Mouse (Mus musculus) macrophage (primary cell): ENCODE results near the gene Olfr1490. TPM values are rescaled to one million over a fixed set of nuclear protein-coding genes. Genes with fewer than 3 reads are reported as not detected.
"Not testable (repeated sequence)": the region's sequence is repeated elsewhere in the genome, so short reads cannot be mapped to it uniquely, and the experiment has no call there.

Experiments used
- H3K27ac ChIP-seq: fragments of 350-480 bp; formaldehyde crosslinking; 2 replicates; pipeline ENCODE4 v1.9.0; 2021
- H3K36me3 ChIP-seq: fragments of 350-480 bp; formaldehyde crosslinking; 2 replicates; pipeline ENCODE4 v1.9.0; 2021; ENCODE audit errors: inconsistent target
- H3K4me3 ChIP-seq: fragments of 350-480 bp; formaldehyde crosslinking; 2 replicates; pipeline ENCODE4 v1.9.0; 2021; ENCODE audit errors: inconsistent target
- H3K79me2 ChIP-seq: fragments of 350-480 bp; formaldehyde crosslinking; 2 replicates; pipeline ENCODE4 v1.9.0; 2021; ENCODE audit errors: inconsistent target
- WGBS: methylation state at CpG from one replicate; pipeline ENCODE4 v1.1.7; 2026; ENCODE audit warnings: inconsistent platforms; ENCODE audit not compliant: missing documents; 5-methylcytosine and 5-hydroxymethylcytosine counted together
- polyA plus RNA-seq: library from polyadenylated mRNA; stranded (reverse); fragments of 250-400 nt; gene quantifications from 3 replicates; pipeline ENCODE4 v1.2.4, GENCODE M21; 2018; ENCODE audit warnings: inconsistent platforms
- total RNA-seq, 78 experiments: library from RNA; depleted of rRNA; stranded (reverse); fragments of 250-400 nt; gene quantifications; 1 replicate in 9 of 78; 2 replicates in 24 of 78; 3 replicates in 43 of 78; 4 replicates in 2 of 78; pipeline ENCODE4 v1.2.4; 2018; ENCODE audit warnings: inconsistent platforms in 56 of 78

The Olfr1490 gene
- not detected for total RNA-seq (2018; cell fraction: chromatin; rRNA removed)
- not detected for total RNA-seq (2018; cell fraction: cytosol; rRNA removed)
- total RNA-seq (2018; cell fraction: nucleus; rRNA removed): not detected
- polyA plus RNA-seq: not detected in 3 replicates

- 77% methylated on average over 1 of the region's 1 CpGs for WGBS
Observed at GRCm38 (mm10) chr19:13650791-13651190, at the start of gene Olfr1490. TSS of gene Olfr1490 (plus strand) at chr19:13651091.

DNA sequence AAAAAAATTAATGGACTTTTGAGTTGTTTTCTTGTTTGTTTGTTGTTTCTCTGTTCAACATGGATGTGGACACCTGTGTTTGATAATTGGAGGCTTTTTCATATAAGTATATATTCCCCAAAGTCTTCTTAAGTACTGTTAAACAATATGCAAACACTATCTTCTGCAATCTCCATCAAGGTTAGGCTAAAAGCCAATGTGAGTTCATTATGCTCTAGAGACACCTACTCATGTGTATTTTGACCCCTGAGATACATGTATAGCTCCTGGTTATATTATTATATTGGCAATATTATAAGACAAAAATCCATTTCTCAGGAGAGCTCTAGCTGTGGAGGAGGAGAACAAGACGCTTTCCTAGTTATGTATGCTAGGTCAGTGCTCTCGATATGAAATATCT lies 33.8 kb upstream of the Olfr1490 start, which contains the start of gene Olfr1487:
Gene Olfr1487 (plus strand): TSS at position 301 of the 400 bp plus-strand sequence.
- not testable (repeated sequence) for H3K36me3 ChIP-seq, H3K27ac ChIP-seq, H3K4me3 ChIP-seq, H3K79me2 ChIP-seq
- WGBS: no CpG with 5 or more reads among the region's 2 CpGs

More at GRCm38 (mm10) chr19:13650791-13651190, at the start of gene Olfr1490:
- Histone ChIP-seq H3K27ac (no peak within 1 kb of the TSS), H3K79me2 (no peaks in the 10 kb centered on the region), H3K36me3 (no peaks in the 10 kb centered on the region), H3K4me3 (no peak within 1 kb of the TSS)

DNA sequence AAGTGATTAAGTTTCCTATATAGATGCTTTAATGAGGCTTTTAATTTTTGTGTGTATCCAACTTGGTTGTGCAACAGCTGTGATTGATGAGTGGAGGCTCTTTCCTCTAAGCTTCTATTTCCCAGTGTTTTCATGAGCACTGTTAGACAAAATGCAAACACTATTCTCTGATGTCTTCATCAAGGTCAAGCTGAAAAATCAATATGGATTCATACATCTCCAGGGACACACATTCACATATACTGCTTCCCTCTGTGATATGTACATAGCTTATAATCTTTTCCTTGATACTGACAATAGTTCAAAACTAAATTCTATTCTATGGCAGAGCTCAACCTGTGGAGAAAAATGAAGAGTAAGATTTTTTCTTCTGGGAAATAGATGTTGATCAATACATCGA lies 19.6 kb upstream of the Olfr1490 start, which contains the start of gene Olfr1489:
Gene Olfr1489 (plus strand): TSS at position 301 of the 400 bp plus-strand sequence.
- no peaks in the 10 kb centered on the region for H3K36me3 ChIP-seq
- no peak within 1 kb of the TSS for H3K27ac ChIP-seq
- 85% methylated on average over 1 of the region's 1 CpGs for WGBS
- H3K79me2 ChIP-seq: no peaks in the 10 kb centered on the region
- no peak within 1 kb of the TSS for H3K4me3 ChIP-seq

GRCm38 (mm10) chr19:13696968-13697367 lies 46.1 kb downstream of the Olfr1490 start, which contains the start of gene Olfr1491:
TSS of gene Olfr1491 (plus strand) at chr19:13697268.
- H3K27ac ChIP-seq: no peak within 1 kb of the TSS
- H3K4me3 ChIP-seq: no peak within 1 kb of the TSS
- H3K79me2 ChIP-seq: no peaks in the 10 kb centered on the region
- WGBS: 59% methylated on average over 3 of the region's 3 CpGs
- H3K36me3 ChIP-seq: no peaks in the 10 kb centered on the region

Other genes with a start within 250 kb of the Olfr1490 start
- gene Olfr1469, start 243.2 kb upstream of the Olfr1490 start, polyA plus RNA-seq: not detected in 3 replicates
- gene Olfr1471, start 207.7 kb upstream of the Olfr1490 start, polyA plus RNA-seq: not detected in 3 replicates
- not detected in 3 replicates for gene Olfr1472, start 195.0 kb upstream of the Olfr1490 start, polyA plus RNA-seq
- gene Olfr1474, start 181.5 kb upstream of the Olfr1490 start, polyA plus RNA-seq: not detected in 3 replicates
- not detected in 3 replicates for gene Olfr1475, start 170.9 kb upstream of the Olfr1490 start, polyA plus RNA-seq
- not detected in 3 replicates for gene Olfr1477, start 150.5 kb upstream of the Olfr1490 start, polyA plus RNA-seq
- gene Olfr1480, start 123.2 kb upstream of the Olfr1490 start, polyA plus RNA-seq: not detected in 3 replicates
- not detected in 3 replicates for gene Olfr1484, start 67.6 kb upstream of the Olfr1490 start, polyA plus RNA-seq
- gene Olfr1487, start 33.7 kb upstream of the Olfr1490 start, polyA plus RNA-seq: not detected in 3 replicates
- gene Olfr1489, start 19.5 kb upstream of the Olfr1490 start, polyA plus RNA-seq: not detected in 3 replicates
- not detected in 3 replicates for gene Olfr1491, start 46.2 kb downstream of the Olfr1490 start, polyA plus RNA-seq
- not detected in 3 replicates for gene Olfr1493-ps1, start 72.2 kb downstream of the Olfr1490 start, polyA plus RNA-seq
- gene Olfr1494, start 88.6 kb downstream of the Olfr1490 start, polyA plus RNA-seq: not detected in 3 replicates
- gene Olfr1495, start 113.5 kb downstream of the Olfr1490 start, polyA plus RNA-seq: not detected in 3 replicates
- not detected in 3 replicates for gene Olfr1496, start 126.8 kb downstream of the Olfr1490 start, polyA plus RNA-seq
- gene Olfr1497, start 147.1 kb downstream of the Olfr1490 start, polyA plus RNA-seq: not detected in 3 replicates
- gene Olfr1499, start 168.4 kb downstream of the Olfr1490 start, polyA plus RNA-seq: not detected in 3 replicates
- gene Olfr1500, start 179.4 kb downstream of the Olfr1490 start, polyA plus RNA-seq: not detected in 3 replicates
- gene Olfr1501, start 199.6 kb downstream of the Olfr1490 start, polyA plus RNA-seq: not detected in 3 replicates
- gene Olfr1502, start 210.7 kb downstream of the Olfr1490 start, polyA plus RNA-seq: not detected in 3 replicates
- not detected in 3 replicates for gene Olfr1504, start 246.8 kb downstream of the Olfr1490 start, polyA plus RNA-seq